Mouse (Mus musculus): ENCODE measurements around the gene Acot6.

GRCm38 (mm10) chr12:84154786-84155522 is 54.5 kb downstream of the Acot6 start:
- no peak for TF ChIP-seq MAFK (IDR thresholded peaks at IDR 0.05; ENCODE audit: borderline replicate concordance, low read depth, low read length)
- TF ChIP-seq USF1 (IDR thresholded peaks at IDR 0.05; ENCODE audit: low read depth, low read length), result no peak
- no peak for TF ChIP-seq SIN3A (IDR thresholded peaks at IDR 0.05; ENCODE audit: low read length)
- TF ChIP-seq TCF12 (IDR thresholded peaks at IDR 0.05; ENCODE audit: low read depth, low read length), result no peak
- no peak for TF ChIP-seq HCFC1 (IDR thresholded peaks at IDR 0.05; ENCODE audit: low read depth, low read length)
- TF ChIP-seq CTCF (IDR thresholded peaks at IDR 0.05 in 2 of 3, conservative IDR thresholded peaks at IDR 0.05 in 1 of 3; ENCODE audit: control insufficient read depth in 1 of 3, insufficient read depth in 1 of 3, low read depth in 2 of 3, low read length in 3 of 3, poor library complexity in 1 of 3, severe bottlenecking in 1 of 3), result no peak
- no peak for TF ChIP-seq TAL1 (IDR thresholded peaks at IDR 0.05; ENCODE audit: low read length)
- TF ChIP-seq RCOR1 (IDR thresholded peaks at IDR 0.05; ENCODE audit: low read depth, low read length), result no peak
- no peak for TF ChIP-seq NRF1 (IDR thresholded peaks at IDR 0.05; ENCODE audit: insufficient read depth, low read depth, low read length, poor library complexity, severe bottlenecking)
- no peak for TF ChIP-seq POLR2A (IDR thresholded peaks at IDR 0.05; ENCODE audit: control insufficient read depth in 1 of 2, insufficient read depth in 1 of 2, low read depth in 1 of 2, low read length in 2 of 2, poor library complexity in 1 of 2)
- no peak for TF ChIP-seq MAX (IDR thresholded peaks at IDR 0.05; ENCODE audit: low read length)
- TF ChIP-seq MYC (IDR thresholded peaks at IDR 0.05; ENCODE audit: low read depth, low read length), result no peak
- TF ChIP-seq CHD2 (IDR thresholded peaks at IDR 0.05; ENCODE audit: low read length), result no peak
- TF ChIP-seq GABPA (IDR thresholded peaks at IDR 0.05; ENCODE audit: low read depth, low read length), result no peak
